Mouse (Mus musculus): ENCODE measurements at regions not wholly inside any gene's neighbourhood (a gene's known extent, or its start where the extent isn't known, plus 50 kb on each side); places are given as distances from the start of the nearest gene placed in this dataset.

DNA sequence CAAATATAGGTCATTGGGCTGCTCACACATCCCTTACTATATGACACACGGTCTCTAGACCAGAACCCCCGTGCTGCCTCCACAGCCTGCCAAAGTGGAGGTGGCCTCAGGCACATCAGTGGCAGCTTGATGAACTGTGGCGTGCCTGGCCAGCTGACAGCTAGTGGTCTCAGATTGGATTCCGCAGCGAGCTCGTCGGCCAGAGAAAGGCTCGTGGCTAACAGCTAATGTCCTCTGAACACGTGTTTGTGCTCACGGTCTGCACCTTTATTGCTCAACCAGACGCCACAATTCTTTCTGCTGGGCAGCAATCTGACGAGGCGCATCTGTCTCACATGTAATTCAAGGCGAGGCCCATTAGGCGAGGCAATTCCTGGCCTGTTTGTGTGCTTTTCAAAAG, 270.6 kb downstream of the Prex1 start:
- no peak overlapping the region for H3K4me3 ChIP-seq
- H3K4me1 ChIP-seq (ENCODE audit: control insufficient read depth, insufficient read depth, low read length): peaks cover 2% of the 10 kb centered on the region; the same call in 1 of the 2 replicates
- no peaks in the 10 kb centered on the region for H3K27me3 ChIP-seq (ENCODE audit: control insufficient read depth, insufficient read depth, low read length)
- WGBS: 74% methylated on average over 15 of the region's 15 CpGs
- TF ChIP-seq EP300 (IDR thresholded peaks at IDR 0.05; ENCODE audit: insufficient read depth, low read depth, low read length): no peak
- no peak for TF ChIP-seq CTCF (IDR thresholded peaks at IDR 0.05)
- no peak for TF ChIP-seq POLR2A (IDR thresholded peaks at IDR 0.05; ENCODE audit: insufficient read depth, low read depth, low read length)
- H3K36me3 ChIP-seq (ENCODE audit: control insufficient read depth, insufficient read depth, low read length): no peaks in the 10 kb centered on the region
- H3K79me2 ChIP-seq (replicated peaks; ENCODE audit: control insufficient read depth, insufficient read depth, low read length): no peaks in the 10 kb centered on the region
- no peak overlapping the region for H3K9ac ChIP-seq (ENCODE audit: low read depth, low read length)
- intact Hi-C loops (cut with DNase I): loop anchor here (5.0 kb wide), 3 partner anchors 86 to 356 kb away; no protein-coding TSS in a partner anchor
- DNase-seq: peak in 1 of 2 experiments; percentile 27
- no peak overlapping the region for H3K27ac ChIP-seq

DNA sequence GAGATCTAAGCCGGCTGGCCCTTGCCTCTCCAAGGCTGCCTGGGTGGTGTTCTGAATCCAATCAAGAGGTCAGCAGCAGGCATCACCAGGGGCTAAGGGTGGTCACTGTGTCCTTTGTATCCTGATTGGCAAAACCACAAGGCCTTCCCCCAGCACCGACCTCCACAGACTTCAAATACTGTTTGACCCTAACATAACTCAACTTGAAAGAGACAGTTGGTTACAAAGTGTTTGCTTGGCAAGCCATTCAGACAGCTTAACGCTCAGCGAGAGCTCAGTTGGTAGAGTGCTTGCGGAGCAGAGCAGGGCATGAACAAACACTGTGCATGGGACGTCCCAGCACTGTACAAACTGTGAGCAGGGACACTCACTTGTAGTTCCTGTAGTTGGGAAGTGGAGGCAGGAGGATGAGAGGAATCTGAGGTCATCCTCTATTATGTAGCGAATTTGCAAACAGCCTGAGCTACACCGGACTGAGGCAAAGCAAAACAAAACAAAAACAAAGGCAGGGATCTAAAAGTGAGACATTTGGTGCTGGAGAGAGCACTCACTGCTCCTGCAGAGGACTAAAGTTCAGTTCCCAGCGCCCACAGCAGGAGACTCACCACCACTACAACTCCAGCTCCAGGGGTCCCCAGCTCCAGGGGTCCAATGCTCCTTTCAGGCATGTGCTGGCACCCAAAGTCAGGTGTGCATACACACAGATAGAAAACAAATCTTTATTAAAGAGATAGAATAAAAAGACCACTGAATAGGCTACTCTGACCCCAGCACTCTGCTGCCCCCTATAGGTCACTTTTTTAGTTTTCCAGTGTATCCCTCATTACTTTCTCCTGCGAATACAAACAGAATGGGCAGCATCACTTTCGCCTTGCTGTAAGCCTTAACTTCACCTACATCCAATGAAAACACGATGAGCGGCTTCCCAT, 273.5 kb downstream of the Prex1 start:
- H3K27ac ChIP-seq: no peak overlapping the region
- DNase-seq: peak in 1 of 2 experiments; percentile 30
- H3K36me3 ChIP-seq (ENCODE audit: control insufficient read depth, insufficient read depth, low read length): no peaks in the 10 kb centered on the region
- peak; percentile 88 for TF ChIP-seq CTCF (IDR thresholded peaks at IDR 0.05)
- TF ChIP-seq POLR2A (IDR thresholded peaks at IDR 0.05; ENCODE audit: insufficient read depth, low read depth, low read length): no peak
- no peaks in the 10 kb centered on the region for H3K4me1 ChIP-seq (ENCODE audit: control insufficient read depth, insufficient read depth, low read length)
- no peak overlapping the region for H3K4me3 ChIP-seq
- WGBS: 69% methylated on average over 13 of the region's 13 CpGs
- H3K27me3 ChIP-seq (ENCODE audit: control insufficient read depth, insufficient read depth, low read length): no peaks in the 10 kb centered on the region
- no peak overlapping the region for H3K9ac ChIP-seq (ENCODE audit: low read depth, low read length)
- no peaks in the 10 kb centered on the region for H3K79me2 ChIP-seq (replicated peaks; ENCODE audit: control insufficient read depth, insufficient read depth, low read length)
- intact Hi-C loops (cut with DNase I): loop anchor here (1.0 to 5.0 kb wide), 5 partner anchors 83 to 353 kb away; partner anchors contain the start of gene Sulf2

DNA sequence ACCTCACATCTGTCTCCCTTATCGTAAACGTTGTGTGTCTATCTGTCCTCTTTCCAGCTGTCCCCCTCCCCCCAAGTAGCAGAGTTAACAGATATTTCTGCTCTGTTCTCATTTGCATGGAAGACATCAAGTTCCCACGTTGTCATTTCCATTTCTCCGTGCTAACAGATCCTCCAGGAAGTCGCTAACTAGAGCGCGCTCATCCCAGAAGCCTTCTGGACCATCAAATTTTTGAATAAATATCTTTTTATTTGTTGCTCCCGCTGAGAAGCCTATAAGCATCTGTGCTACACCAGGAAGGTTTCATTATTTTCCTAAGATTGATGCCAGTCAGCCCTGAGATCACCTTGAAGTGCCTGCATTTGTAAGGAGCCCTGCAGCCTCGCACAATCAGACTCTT, 275.4 kb downstream of the Prex1 start:
- Histone ChIP-seq H3K4me1 (ENCODE audit: control insufficient read depth, insufficient read depth, low read length) (peaks cover 2% of the 10 kb centered on the region), H3K27me3 (ENCODE audit: control insufficient read depth, insufficient read depth, low read length) (no peaks in the 10 kb centered on the region), H3K79me2 (replicated peaks; ENCODE audit: control insufficient read depth, insufficient read depth, low read length) (no peaks in the 10 kb centered on the region), H3K4me3 (no peak overlapping the region), H3K36me3 (ENCODE audit: control insufficient read depth, insufficient read depth, low read length) (no peaks in the 10 kb centered on the region), H3K27ac (no peak overlapping the region), H3K9ac (ENCODE audit: low read depth, low read length) (no peak overlapping the region)
- WGBS: 75% methylated on average over 9 of the region's 9 CpGs
- intact Hi-C loops (cut with DNase I): no loop called here
- DNase-seq: no peak
- TF ChIP-seq EP300 (IDR thresholded peaks at IDR 0.05; ENCODE audit: insufficient read depth, low read depth, low read length) (no peak), POLR2A (IDR thresholded peaks at IDR 0.05; ENCODE audit: insufficient read depth, low read depth, low read length) (no peak), CTCF (IDR thresholded peaks at IDR 0.05) (no peak)

DNA sequence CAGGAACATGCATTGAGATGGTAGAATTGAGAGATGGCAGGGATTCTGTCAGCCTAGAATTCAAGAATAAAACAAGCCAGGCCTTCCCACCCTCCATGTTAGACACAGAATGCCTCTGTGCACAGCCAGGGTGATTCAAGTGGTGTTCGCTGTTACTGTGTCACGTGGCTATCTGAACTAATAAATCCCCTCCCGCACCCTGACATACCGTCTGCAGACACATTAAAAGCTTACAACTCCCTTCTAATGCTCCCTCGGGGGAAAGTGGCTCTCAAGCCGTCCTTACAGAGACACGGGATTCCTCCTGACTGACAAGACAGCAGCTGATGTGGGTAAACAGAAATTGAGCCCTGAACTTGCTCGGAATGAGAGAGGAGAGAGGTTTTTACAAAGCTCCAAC, 279.1 kb downstream of the Prex1 start:
- Histone ChIP-seq H3K79me2 (replicated peaks; ENCODE audit: control insufficient read depth, insufficient read depth, low read length) (no peaks in the 10 kb centered on the region), H3K36me3 (ENCODE audit: control insufficient read depth, insufficient read depth, low read length) (no peaks in the 10 kb centered on the region), H3K4me3 (no peak overlapping the region), H3K9ac (ENCODE audit: low read depth, low read length) (no peak overlapping the region), H3K27ac (no peak overlapping the region), H3K4me1 (ENCODE audit: control insufficient read depth, insufficient read depth, low read length) (peaks cover 9% of the 10 kb centered on the region), H3K27me3 (ENCODE audit: control insufficient read depth, insufficient read depth, low read length) (no peaks in the 10 kb centered on the region)
- no peak for TF ChIP-seq EP300 (IDR thresholded peaks at IDR 0.05; ENCODE audit: insufficient read depth, low read depth, low read length)
- TF ChIP-seq POLR2A (IDR thresholded peaks at IDR 0.05; ENCODE audit: insufficient read depth, low read depth, low read length): no peak
- no peak for TF ChIP-seq CTCF (IDR thresholded peaks at IDR 0.05)
- no peak for DNase-seq
- WGBS: 82% methylated on average over 8 of the region's 8 CpGs
- intact Hi-C loops (cut with DNase I): no loop called here

DNA sequence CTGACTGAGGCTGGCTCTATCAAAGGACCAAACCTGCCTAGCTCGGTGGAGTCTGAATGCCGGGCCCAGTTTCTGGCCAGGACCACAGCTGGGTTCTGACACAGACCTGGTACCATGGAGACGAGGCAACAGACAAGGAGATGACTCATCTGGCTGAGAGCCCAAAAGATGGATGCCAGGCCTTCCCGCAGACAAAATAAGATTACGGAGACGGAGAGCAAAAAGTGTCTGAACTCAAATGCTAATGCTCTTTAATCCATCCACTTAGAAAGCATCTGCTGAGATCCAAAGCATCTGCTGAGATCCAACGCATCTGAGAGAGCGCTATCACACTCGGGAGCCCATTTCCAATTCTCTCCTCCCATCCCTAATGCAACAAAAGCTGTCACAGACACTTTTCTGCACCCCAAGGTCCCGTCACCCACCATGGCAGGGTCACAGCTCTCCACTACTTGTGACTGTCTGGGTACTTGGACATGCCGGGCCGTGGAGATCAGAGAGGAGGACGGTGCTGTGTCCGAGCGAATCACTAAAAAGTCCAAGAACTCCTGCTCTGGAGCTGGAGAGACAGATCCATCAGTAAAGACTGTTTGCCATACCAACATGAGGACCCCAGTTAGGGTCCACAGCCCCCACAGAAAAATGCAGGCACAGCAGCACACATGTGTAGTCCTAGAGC, 278.3 kb upstream of the Sulf2 start:
- Histone ChIP-seq H3K27me3 (ENCODE audit: control insufficient read depth, insufficient read depth, low read length) (no peaks in the 10 kb centered on the region), H3K4me3 (no peak overlapping the region), H3K36me3 (ENCODE audit: control insufficient read depth, insufficient read depth, low read length) (no peaks in the 10 kb centered on the region), H3K79me2 (replicated peaks; ENCODE audit: control insufficient read depth, insufficient read depth, low read length) (no peaks in the 10 kb centered on the region), H3K27ac (no peak overlapping the region), H3K9ac (ENCODE audit: low read depth, low read length) (no peak overlapping the region), H3K4me1 (ENCODE audit: control insufficient read depth, insufficient read depth, low read length) (peaks cover 11% of the 10 kb centered on the region)
- DNase-seq: peak; percentile 52 to 71
- TF ChIP-seq CTCF (IDR thresholded peaks at IDR 0.05) (no peak), EP300 (IDR thresholded peaks at IDR 0.05; ENCODE audit: insufficient read depth, low read depth, low read length) (no peak), POLR2A (IDR thresholded peaks at IDR 0.05; ENCODE audit: insufficient read depth, low read depth, low read length) (no peak)
- intact Hi-C loops (cut with DNase I): no loop called here
- 53% methylated on average over 15 of the region's 15 CpGs for WGBS

All from heart, adult 2 months (tissue).